Mouse (Mus musculus) adipocyte (in vitro differentiated cells): Measurements from ENCODE around the gene Foxo3.

Source experiments
- DNase-seq: peaks from one replicate; pipeline ENCODE4 v3.0.0-alpha.2; 2016; ENCODE audit warnings: low spot score

The Foxo3 gene

DNA sequence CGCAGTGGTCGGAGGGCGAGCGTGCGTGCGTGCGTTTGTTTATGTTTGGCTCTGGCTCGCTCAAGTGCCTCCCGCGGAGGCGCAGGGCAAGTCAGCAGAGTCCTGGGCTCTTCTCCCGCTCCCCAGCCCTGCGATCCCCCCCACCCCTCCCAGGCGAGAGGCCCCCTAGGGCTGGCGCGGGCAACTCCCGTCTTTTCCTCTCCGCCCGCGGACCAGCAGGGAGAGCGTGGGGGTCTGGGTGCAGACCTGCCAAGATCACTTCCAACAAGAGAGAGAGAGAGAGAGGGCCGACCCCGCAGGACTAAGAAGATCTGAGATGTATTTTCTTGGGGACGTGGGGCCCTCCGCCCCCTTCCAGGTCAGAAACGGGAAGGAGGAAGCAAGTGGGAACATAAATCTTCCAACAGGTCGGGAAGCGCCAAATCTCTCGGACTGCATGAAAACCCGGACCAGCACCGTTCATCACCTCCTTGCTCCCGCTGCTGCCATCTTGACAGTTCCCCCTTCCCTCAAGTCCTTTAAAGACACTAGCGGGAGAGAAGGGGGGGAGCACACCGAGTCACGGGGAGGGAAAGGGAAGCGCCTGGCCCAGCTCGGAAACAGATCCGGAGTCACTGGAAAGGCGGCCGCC lies 569 bp downstream of the Foxo3 start:
- peak; percentile 76 for DNase-seq

DNA sequence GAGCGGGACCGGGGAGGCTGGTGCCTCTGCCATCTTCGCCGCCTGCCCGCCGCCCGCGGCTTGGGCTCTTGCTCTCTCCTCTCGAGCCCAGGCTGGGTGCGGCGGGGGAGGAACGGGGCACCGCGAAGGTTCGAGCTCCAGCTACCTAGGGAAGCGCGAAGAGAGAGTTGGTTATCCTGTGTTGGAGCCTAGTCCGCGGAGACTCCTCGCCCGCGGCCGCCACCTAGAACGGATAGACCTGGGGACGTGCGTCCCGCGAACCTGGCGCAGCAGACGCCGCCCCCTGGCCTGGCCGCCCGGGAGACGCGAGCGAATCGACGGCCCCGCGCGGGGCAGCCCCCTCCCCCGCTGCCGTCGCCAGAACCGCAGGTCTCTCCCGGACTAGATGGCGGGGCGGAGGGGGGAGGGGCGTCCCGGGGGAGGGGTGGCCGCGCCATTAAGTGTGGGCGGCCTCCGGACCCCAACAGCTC lies 1.1 kb downstream of the Foxo3 start:
- DNase-seq = peak; percentile 38

DNA sequence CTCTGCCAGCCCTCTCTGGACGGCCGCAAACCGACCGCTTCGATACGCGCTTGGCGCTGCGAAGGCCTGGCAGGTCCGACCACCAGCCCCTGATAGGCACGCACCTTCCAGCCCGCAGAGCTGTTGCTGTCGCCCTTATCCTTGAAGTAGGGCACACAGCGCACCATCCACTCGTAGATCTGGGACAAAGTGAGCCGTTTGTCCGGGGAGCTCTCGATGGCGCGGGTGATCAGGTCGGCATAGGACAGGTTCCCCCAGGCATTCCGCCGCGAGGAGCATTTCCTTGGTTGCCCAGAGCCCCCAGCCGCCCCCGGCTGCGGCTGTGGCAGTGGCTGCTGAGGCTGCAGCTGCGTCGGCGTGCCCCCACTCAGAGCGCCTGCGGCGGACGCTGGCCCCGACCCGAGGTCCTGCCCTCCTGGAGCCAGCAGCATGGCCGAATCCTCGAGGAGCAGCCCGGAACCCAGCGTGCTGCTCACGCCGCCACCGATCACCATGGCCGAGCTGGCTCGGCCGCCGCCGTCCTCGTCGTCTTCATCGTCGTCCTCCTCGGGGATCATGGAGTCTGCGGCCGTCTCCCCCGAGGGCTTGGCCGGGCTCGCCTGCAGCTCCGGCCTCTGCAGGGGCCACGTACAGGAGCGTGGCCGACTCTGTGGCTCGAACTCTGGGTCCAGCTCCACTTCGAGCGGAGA lies 1.7 kb downstream of the Foxo3 start:
- DNase-seq = no peak

DNA sequence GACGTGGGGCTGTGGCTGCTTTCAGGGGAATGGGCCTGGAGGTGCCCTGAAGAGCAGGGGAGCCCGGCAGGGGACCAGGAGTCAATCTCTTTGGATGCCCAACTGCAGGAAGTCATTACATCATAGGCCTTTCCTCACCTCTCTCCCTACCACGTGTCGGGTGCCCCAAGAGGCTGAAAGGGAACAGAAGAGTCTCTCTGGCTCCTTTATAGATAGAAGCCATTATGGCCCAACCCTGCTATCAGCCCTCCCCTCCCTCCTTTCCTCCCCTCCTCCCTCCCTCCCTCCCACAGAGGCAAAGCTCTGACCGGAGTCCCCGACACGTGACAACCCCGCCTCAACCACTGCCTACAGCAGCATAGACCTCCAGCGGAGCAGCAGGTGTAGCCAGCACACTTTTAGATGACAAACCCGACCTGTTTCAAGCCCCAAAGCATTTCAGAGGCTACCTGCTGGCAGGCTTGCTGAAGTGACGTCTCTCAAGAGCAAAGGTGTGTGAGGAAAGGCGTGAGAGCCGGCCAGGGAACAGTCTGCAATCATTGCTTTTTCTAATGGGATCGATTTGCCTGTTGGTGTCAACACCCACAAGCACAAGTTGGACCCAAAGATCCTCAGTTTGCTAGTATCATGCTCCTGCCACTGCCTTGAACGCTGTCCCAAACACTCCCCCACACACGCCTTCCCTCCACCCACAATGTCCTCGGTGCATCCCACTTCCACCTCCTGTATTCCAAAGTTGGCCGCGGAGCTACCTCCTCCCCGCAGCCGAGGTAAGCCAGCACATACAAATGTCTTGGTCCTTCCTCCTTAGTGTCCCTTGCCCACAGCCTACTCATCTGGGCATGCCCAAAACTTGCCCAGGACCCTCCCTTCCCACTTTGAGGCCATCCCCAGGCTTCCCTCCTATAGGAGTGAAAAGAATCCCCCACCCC lies 2.5 kb downstream of the Foxo3 start:
- DNase-seq = no peak

DNA sequence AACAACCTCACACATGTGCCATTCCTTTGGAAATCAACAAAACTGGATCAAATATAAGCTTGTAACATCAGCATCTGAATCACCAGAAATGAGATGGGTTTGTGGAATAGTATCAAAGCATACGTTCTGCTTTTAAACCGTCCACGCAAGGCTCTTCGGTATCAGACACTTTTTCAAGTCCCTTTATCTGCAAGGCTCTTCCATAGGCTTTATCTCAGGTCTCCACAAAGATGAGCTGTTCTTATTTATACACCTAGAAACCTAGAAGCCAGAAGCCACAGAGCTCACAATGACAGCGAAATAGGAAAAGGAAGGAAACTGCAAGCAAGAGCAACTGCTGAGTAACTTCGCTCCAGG lies 3.2 kb downstream of the Foxo3 start:
- DNase-seq = no peak

DNA sequence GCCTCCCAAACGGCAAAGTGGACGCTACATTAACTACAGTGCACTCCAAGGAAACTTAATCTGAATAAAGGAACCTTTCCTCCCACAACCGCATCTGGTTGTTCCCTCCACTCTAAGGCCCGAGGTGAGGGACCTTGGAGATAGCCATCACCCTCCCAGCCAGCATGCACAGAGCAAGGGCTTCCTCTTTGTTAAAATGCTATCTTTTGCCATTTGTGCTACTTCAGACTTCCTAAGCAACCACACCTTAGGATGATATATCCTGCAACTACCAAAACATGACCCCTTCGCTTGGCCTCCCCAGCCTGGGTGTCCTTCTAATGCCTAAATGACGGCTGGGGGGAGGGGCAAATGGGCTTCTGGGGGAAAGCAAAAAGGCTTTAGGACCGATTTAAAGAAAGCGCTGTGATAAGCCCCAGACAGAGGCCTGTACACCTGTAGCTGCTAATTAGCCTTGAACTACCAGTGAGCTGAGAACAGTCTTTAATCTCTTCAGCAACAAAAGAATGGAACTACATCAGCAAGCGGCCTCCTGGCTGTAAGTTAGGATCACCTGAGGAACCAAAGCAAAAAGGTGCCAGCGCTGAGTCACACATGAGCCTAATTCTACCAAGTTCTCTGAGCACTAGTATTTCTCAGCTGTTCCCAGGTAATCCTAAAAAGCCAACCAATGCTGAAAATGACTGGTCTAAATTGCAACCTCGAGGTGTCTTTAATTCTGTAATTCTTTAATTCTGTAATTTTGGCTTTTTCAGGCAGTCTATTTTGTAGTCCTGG lies 4.9 kb downstream of the Foxo3 start:
- no peak for DNase-seq

DNA sequence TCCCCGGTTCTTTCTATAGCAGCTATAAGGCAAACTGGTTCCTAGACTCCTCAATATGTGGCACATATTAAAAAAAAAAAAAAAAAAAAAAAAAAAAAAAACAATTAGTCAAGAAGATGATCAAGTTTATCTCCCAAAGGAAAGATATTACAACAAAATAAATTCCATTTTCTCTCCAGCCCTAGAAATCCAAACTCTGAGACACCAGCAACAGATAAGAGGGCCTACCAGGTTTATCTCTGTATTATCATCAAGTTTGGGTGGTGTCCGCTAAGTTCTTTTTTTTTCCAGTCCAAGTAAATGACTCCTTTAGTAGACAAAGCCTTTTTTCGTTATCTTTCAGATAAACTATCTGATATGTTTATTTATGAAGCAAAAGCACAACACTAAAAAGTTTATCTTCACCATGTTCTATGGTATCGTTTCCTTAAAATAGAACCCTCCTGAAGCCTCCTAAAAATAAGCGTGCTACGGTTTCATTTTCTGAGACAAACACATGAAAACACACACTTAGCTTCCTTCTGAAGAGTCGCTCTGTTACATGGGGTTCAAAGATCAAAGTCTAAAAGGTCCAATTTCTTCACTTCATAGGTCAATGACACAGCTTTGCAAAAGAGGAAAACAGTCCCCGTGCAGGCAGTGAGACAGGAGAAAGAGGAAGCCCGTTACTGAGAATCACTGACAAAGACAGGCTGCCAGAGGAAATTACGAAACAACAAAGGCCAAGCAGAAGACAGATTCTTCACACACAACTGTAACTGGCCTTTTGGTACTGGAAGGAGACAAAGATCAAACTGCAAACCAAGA lies 6.1 kb downstream of the Foxo3 start:
- DNase-seq = peak; percentile 62

DNA sequence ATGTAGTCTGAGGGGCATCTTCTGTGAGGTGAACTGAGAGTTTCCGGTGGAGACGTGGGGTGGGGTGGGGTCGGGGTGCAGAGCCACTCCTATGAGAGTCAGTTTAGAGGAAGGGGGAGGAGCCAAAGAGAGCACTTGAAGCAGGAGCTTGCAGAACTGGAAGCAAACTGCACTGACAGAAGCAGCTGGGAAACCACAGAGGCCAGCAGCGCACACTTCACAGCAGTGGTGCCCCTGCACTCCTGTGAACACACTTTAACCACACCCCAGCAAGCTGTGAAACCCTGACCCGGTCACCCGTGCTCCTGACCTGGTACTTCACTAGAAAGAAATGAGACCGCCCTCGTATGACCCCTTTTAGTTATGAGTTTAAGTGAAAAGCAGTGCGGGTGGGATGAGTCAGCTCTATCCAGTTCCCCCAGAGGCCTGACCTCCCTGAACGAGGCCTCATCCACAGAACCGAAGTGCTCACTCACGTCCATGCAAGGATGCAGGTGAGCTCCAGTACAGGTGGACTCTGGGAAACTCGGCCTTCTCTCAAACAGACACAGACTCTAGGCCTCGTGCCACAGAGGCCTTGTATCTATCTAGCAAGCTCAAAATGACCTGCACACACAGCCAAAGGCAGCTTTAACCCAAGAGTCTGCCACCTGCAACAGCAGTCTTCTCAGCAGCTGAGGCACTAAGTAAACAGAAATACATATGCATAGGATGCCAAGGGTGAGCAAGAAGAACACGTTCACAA lies 7.1 kb downstream of the Foxo3 start:
- no peak for DNase-seq

DNA sequence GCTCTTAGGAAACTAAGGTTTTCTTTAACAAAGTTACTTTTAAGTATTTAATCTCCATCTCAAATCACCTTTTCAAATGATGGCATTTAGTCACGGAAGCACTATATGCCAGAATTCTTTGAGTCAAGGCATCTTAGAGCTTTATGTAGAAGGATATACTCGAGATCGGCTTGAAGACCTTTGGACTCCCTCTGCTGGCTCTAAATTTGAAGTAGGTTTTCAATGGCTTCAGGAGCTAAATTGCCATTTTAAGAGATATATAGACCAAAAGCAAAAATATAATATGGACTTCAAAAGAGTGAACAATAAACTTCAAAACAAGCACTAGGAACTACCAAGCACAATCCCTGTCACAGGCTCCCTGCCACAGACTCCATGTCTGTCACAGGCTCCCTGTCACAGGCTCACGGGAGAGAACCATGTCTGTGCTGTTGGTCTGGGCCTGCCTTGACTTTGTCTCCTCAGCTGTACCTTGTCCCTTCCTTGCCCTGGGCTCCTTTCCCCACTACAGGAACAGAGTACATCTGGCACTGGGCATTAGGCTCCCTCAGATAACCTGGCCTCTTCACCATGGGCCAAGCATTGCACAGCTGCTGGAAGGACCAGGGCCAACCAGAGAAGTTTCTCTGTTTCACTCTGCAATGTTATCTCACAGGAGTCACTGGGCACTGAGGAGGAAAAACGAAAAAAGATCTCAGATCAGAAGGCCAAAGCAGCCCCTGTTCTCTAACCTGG lies 8.6 kb downstream of the Foxo3 start:
- no peak for DNase-seq

DNA sequence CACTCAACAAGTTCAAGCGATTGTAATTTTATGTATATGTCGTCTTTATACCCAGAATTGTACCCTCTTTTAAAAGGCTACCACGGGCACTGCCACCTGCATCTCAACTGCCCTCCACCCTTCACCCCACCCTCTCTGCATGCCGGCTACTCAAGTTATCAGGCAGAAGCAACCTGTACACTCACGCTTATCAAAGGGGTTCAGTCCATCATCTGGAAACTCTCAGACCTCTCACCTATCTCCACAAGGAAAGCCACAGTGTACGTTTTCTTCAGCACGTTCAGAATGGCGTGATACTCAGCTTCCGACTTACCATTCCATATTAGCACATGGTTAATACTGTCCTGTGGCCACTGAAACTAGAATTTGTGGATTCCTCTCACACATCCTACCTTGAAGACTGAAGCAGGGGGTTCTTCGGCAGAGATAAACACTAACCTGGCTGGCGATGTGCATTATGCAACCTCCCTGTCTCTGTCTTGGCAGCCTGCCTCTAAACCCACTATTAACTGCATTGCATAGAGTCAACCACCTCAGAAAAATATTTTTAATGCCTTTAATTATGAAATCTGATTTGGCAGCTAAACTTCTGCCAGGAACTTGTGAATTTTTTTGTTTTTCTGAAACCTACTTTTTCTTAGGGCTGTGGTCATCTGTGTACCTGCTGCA lies 11.4 kb downstream of the Foxo3 start:
- DNase-seq = no peak

DNA sequence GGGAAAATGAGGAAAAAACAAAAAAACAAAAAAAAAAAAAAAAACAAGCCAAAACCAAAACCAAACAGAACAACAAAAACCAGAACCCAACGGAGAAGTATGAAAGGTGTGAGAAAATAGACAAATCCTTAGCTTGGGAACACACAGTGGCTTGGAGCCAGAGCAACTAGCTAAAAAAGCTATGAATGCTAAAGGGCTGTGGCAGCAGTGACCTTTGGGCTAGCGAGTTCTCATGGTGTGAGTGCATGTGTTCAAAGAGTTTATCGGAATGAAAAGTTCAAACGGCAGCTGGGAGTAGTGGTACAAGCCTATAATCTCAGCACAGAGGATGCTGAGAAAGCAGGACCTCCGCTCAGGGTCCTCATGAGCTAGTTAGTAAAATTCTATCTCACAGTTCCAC lies 12.4 kb downstream of the Foxo3 start:
- no peak for DNase-seq

DNA sequence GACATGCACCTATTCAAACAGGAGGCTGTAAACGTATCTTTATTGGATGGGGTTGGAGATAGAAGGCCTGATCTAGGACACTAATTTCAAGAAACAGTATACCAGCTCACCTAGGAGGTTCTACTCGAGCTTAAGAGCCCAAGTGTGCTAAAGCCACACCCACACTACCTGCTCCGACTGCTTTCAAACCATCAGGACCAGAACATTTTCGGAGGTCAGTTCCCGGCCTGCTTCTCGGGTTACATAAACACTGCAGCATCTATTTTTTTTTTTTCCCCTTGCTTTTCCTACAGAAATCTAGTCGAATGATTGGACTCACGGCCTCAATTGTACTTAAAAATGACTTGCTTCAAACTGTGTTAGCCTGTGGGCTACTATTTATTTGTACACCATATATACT lies 12.9 kb downstream of the Foxo3 start:
- DNase-seq = no peak

DNA sequence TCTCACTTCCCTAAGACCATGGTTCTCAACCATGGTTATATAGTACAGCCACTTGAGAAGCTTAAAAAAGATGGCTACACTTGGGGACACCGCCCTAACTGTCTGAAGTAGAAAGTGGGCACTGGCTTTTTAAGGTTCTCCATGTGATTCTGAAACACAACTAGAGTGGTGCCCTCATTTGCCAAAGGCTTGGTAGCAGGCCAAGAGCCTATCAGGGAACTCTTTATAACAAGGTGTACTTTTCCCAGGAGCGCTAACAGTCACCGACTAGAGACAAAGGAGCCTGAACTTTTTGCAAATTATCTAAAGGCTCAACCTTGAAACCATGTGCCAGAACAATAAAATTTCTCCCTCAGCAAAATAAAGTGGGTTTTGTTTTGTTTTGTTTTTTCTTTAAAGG lies 14.5 kb downstream of the Foxo3 start:
- DNase-seq = no peak

DNA sequence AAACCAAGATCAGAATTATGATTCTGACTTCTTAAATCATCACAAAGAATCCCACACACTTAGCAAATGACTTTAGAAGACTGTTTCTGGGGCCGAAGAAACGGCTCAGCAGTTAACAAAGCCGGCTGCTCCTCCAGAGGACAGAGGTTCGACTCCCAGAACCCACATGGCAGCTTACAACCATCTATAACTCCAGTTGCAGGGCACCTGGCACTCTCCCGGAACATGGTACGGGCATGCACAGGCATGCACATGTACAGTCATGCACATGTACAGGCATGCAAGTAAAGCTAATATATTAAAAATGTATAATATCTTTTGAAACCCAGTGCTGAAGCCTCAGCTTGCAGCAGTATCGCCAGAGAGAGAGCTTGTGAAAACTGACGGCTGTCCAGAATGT lies 15.5 kb downstream of the Foxo3 start:
- no peak for DNase-seq

DNA sequence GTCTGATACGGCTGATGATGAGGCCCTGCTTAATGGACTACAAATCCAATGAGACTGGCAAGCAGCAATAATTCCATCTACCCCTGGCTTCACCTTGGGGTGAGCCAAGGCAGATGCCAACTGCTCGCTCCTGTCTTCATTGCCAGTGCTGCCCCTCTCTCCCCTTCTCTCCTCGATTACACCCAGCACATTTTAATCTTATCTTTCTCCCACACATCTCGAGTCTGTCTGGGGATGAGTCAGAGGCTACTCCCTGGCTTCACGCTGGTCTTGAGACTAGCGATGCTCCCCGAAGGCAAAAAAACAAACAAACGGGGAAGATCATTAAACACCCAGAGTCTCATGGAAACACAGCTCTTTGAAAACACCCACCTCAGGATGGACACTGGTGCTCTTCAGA lies 16.0 kb downstream of the Foxo3 start:
- no peak for DNase-seq

DNA sequence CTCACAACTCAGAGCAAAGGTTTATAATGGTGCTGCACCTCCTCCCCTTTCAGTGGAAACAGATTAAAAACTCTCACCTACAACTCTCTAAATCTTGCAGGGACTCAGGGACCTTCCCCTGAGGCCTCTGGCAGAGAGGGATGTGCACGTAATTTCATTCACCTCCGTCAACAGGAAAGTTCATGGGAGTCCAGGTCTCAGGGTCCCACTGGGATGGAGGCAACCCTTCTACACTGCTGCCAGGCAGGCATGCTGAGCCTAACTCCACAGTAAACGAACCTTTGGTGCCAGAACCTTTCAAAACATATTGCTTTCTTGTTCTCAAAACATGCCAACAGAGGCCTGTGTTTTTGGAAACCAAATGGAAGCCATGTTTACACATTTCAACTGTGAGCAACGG lies 17.0 kb downstream of the Foxo3 start:
- DNase-seq = no peak

DNA sequence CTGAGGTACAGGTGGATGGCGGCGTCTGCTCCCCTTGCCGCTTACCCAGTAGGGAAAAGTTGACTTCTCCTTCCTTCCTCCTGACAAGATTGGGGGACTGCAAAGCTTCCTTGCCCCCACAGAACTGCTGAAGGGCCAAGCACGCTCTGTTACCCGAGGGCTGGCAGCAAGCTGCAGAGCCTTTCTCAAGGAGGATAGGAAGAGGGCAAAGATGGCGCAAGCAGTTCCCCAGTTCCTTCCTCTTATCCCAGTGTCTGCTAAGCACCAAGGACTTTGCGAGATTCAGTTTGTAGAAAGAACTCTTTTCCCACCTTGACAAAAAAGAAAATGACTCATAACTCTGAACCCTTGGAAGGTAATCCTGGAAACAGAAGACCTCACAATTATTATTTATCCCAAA lies 18.6 kb downstream of the Foxo3 start:
- no peak for DNase-seq

DNA sequence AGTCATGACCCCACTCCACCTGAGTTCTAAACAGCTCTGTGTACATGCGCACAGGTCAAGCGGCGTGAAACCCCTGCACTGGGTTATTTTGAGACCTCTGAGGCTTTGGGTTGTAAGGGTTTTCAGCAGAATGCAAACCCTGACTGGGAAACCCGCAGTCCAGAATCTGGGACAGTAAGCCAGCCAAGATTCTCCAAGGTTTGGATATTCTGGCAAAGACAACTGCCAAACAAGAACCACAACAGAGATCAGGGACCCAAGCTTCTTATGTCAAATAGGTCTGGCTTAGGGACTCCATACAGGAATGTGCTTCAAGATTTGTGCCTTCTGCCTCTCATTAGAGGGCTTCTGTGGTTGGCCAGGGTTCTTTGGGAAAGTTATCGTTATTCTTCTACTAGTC lies 21.8 kb downstream of the Foxo3 start:
- DNase-seq = no peak

DNA sequence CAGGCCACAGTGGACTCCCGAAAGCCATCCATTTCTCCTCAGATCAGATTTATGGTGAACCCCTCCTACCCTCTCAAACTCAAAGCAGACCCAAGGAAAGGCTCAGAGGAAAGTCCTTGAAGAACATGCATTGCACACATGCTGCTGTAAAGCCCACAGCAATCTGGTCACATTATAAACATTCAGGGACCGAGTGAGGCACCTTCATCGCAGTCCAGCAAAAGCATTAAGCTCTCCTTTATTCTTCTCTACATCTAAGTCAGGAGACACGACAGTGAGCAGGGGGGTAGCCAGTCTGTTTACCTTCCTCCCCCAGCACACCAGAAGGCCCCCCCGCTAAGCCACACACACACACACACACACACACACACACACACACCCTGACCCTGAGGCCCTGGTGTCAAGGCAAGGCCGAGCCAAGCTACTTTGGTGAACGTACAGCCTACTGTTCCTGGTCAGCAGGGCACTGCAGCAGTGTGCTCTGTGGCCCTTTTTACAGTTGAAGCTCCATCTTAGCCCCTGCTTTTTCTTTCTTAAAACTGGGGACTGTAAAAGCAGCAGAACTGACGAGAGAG lies 24.7 kb downstream of the Foxo3 start:
- no peak for DNase-seq
